Mouse (Mus musculus) myocyte (in vitro differentiated cells): ENCODE data around the gene Lrpprc. TPM values are rescaled to one million over a fixed set of nuclear protein-coding genes. Genes with fewer than 3 reads are reported as not detected.
A peak's percentile ranks its signal among the peaks of the same experiment; 100 is the strongest.

Experiments
- H3K27me3 ChIP-seq: one replicate; pipeline ENCODE4 v1.6.1; 2011; ENCODE audit not compliant: control insufficient read depth, insufficient read depth, insufficient read length
- H3K36me3 ChIP-seq: one replicate; pipeline ENCODE4 v1.6.1; 2011; ENCODE audit not compliant: control insufficient read depth, insufficient read depth
- H3K4me2 ChIP-seq: one replicate; pipeline ENCODE4 v1.6.1; 2011; ENCODE audit warnings: low read depth, control low read depth
- H3K4me3 ChIP-seq: one replicate; pipeline ENCODE4 v1.5.1; 2011; ENCODE audit warnings: mild to moderate bottlenecking, control low read depth, moderate library complexity
- H3K79me2 ChIP-seq: one replicate; pipeline ENCODE4 v1.6.1; 2011; ENCODE audit not compliant: control insufficient read depth, insufficient read depth
- H3ac ChIP-seq: one replicate; pipeline ENCODE4 v1.6.1; 2011; ENCODE audit not compliant: control insufficient read depth, insufficient read length
- CEBPB ChIP-seq: IDR thresholded peaks from 2 replicates; pipeline ENCODE4 v1.6.1; 2011; ENCODE audit warnings: mild to moderate bottlenecking, moderate library complexity; ENCODE audit not compliant: poor library complexity, insufficient read depth, severe bottlenecking
- E2F4 ChIP-seq: IDR thresholded peaks from one replicate; pipeline ENCODE4 v1.6.1; 2011; ENCODE audit warnings: mild to moderate bottlenecking, control low read depth, moderate library complexity; ENCODE audit not compliant: insufficient read depth
- MAX ChIP-seq: IDR thresholded peaks from one replicate; pipeline ENCODE4 v1.6.1; 2011; ENCODE audit warnings: low read depth, mild to moderate bottlenecking, control low read depth
- MYOD1 ChIP-seq, 3 experiments: IDR thresholded peaks; one replicate each; pipeline ENCODE4 v1.6.1; 2011; ENCODE audit warnings: control low read depth in 2 of 3, low read depth in 2 of 3, mild to moderate bottlenecking in 2 of 3, moderate library complexity in 1 of 3; ENCODE audit not compliant: insufficient read length in 2 of 3, control insufficient read depth in 1 of 3
- MYOG ChIP-seq, 3 experiments: IDR thresholded peaks; one replicate each; pipeline ENCODE4 v1.6.1; 2011; ENCODE audit warnings: control low read depth in 2 of 3, low read depth in 2 of 3, mild to moderate bottlenecking in 2 of 3; ENCODE audit not compliant: insufficient read length in 2 of 3, control insufficient read depth in 1 of 3, insufficient read depth in 1 of 3
- POLR2A ChIP-seq: IDR thresholded peaks from one replicate; pipeline ENCODE4 v1.6.1; 2011; ENCODE audit warnings: low read depth, mild to moderate bottlenecking, control low read depth, moderate library complexity; ENCODE audit not compliant: insufficient read length
- POLR2AphosphoS2 ChIP-seq: IDR thresholded peaks from one replicate; pipeline ENCODE4 v1.6.1; 2011; ENCODE audit warnings: low read depth, control low read depth; ENCODE audit not compliant: insufficient read length
- REST ChIP-seq: IDR thresholded peaks from one replicate; pipeline ENCODE4 v1.6.1; 2011; ENCODE audit warnings: mild to moderate bottlenecking, control low read depth, moderate library complexity; ENCODE audit not compliant: insufficient read depth, insufficient read length
- SRF ChIP-seq: IDR thresholded peaks from one replicate; pipeline ENCODE4 v1.6.1; 2011; ENCODE audit warnings: low read depth; ENCODE audit not compliant: control insufficient read depth, insufficient read length
- TCF12 ChIP-seq: IDR thresholded peaks from one replicate; pipeline ENCODE4 v1.6.1; 2011; ENCODE audit warnings: mild to moderate bottlenecking, control low read depth; ENCODE audit not compliant: poor library complexity, insufficient read depth, severe bottlenecking
- TCF3 ChIP-seq: IDR thresholded peaks from one replicate; pipeline ENCODE4 v1.6.1; 2011; ENCODE audit warnings: low read depth, control low read depth; ENCODE audit not compliant: insufficient read length
- USF1 ChIP-seq: IDR thresholded peaks from one replicate; pipeline ENCODE4 v1.6.1; 2011; ENCODE audit warnings: low read depth, mild to moderate bottlenecking, control low read depth, moderate library complexity
- polyA plus RNA-seq: library from polyadenylated mRNA; unstranded; fragments of >200 nt; fragmentation: generic; extraction: Trizol; gene quantifications from one replicate; pipeline ENCODE4 v1.2.1, GENCODE M21; 2012; ENCODE audit warnings: missing spikeins

Gene Lrpprc
- polyA plus RNA-seq = 23.3 TPM

DNA sequence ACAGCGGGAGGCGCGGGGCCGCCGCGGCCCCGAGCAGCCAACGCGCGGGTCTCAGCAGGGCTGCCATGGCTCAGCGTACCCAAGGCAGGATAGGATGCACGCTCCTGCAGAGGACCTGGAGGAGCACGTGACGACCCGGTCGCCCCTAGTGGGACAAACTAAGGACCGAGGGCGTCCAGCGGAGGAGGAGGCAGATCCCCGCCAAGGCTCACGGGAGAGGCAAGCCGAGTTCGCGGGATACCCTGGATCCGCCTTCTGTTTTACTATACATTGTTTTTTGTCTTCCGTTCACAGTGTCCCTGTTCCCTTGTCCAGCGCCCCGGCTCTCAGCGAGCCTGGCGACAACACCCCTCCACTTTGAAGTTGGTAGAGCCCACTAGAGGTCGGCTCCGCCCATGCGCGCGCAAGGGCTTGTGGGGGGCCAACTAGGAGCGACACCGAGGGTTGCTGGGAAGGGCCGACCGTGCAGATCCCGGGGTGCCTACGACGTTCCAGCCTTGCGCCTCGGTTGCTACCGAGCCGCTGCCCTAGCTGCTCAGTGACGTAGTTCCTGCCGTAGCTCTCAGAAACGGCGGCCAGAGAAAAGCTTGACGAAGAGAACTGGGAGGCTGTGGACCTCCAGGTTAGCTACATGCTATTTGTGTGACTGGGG is at the start of gene Lrpprc:
TSS of gene Lrpprc (minus strand) at position 343 of the 652 bp plus-strand sequence.
- Histone ChIP-seq H3ac (peak within 1 kb of the TSS; percentile 78), H3K36me3 (no peaks in the 10 kb centered on the region), H3K4me3 (peak within 1 kb of the TSS; percentile 86), H3K4me2 (peak within 1 kb of the TSS; percentile 98), H3K79me2 (peaks cover 48% of the 10 kb centered on the region), H3K27me3 (no peaks in the 10 kb centered on the region)
- TF ChIP-seq SRF (peak; percentile 13), POLR2A (peak; percentile 91), MYOD1 (IDR thresholded peaks at IDR 0.05; ENCODE audit: control insufficient read depth in 1 of 3, insufficient read length in 2 of 3, low read depth in 2 of 3) (peak in 1 of 3 experiments; percentile 26), POLR2AphosphoS2 (peak; percentile 82), TCF3 (no peak), E2F4 (peak; percentile 11), MAX (peak; percentile 56), TCF12 (peak; percentile 85), MYOG (IDR thresholded peaks at IDR 0.05; ENCODE audit: control insufficient read depth in 1 of 3, insufficient read depth in 1 of 3, insufficient read length in 2 of 3, low read depth in 2 of 3) (peak in 1 of 3 experiments; percentile 26), USF1 (peak; percentile 96), REST (no peak), CEBPB (no peak)

- H3ac ChIP-seq = no peak overlapping the region
- H3K36me3 ChIP-seq = no peaks in the 10 kb centered on the region
- no peak overlapping the region for H3K4me2 ChIP-seq
- H3K4me3 ChIP-seq = no peak overlapping the region
- no peaks in the 10 kb centered on the region for H3K79me2 ChIP-seq
- H3K27me3 ChIP-seq = peaks cover 24% of the 10 kb centered on the region
- TF ChIP-seq E2F4 = no peak
- TF ChIP-seq CEBPB = no peak
- TF ChIP-seq TCF3 = no peak
- no peak for TF ChIP-seq TCF12
- TF ChIP-seq POLR2A = no peak
- no peak for TF ChIP-seq POLR2AphosphoS2
- TF ChIP-seq SRF = no peak
Observed at GRCm38 (mm10) chr17:84837780-84838179, 47.2 kb upstream of the Lrpprc start.

DNA sequence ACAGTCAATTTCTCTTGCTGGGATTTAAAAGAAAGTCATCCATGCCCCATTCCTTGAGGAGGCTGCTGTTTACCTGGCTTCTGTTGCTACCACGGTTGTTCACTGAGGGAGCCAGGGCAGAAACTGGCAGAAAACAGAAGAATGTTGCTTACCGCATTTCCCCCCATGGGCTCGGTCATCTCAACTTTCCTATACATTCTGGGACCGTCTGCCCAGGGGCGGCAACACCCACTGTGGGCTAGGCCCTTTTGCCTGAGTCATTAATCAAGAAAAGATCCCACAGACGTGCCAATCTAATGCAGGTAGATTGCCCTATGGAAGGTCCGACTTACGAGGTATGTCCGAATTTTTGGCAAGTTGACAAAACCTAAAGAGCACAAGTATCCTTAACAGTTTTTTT is 44.7 kb upstream of the Lrpprc start:
- no peak overlapping the region for H3ac ChIP-seq

DNA sequence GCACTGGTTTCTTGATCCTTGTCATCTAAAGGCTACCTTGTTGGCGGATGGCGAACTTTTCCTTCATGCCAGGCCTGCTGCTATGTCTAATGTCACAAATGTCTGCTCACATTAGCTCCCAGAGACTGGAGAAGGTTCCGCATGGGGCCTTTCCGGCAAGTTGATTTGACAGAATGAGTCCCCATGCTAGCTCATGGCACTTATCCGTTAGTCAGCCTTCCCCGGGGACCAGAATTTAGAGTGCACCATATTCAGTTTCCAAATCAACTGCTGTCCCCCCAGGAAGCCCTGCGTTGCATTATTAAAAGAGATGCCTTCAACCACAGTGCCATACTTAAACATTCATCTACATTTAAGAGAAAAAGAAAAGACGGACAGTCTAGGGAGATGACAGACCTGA is 41.8 kb upstream of the Lrpprc start:
- Histone ChIP-seq H3K4me3 (no peak overlapping the region), H3K36me3 (no peaks in the 10 kb centered on the region), H3K27me3 (peaks cover 37% of the 10 kb centered on the region)

More for the DNA sequence above, 44.7 kb upstream of the Lrpprc start:
- H3K27me3 ChIP-seq = peaks cover 31% of the 10 kb centered on the region
- H3K4me2 ChIP-seq = no peak overlapping the region
- TF ChIP-seq MYOD1 (IDR thresholded peaks at IDR 0.05; ENCODE audit: control insufficient read depth in 1 of 3, insufficient read length in 2 of 3, low read depth in 2 of 3) (no peak), REST (no peak), CEBPB (no peak), E2F4 (no peak), POLR2A (no peak), POLR2AphosphoS2 (no peak), MYOG (IDR thresholded peaks at IDR 0.05; ENCODE audit: control insufficient read depth in 1 of 3, insufficient read depth in 1 of 3, insufficient read length in 2 of 3, low read depth in 2 of 3) (no peak), SRF (no peak), TCF12 (no peak), TCF3 (no peak)
- no peaks in the 10 kb centered on the region for H3K79me2 ChIP-seq
- no peaks in the 10 kb centered on the region for H3K36me3 ChIP-seq
- no peak overlapping the region for H3K4me3 ChIP-seq

GRCm38 (mm10) chr17:84828301-84828700 is 37.7 kb upstream of the Lrpprc start:
- Histone ChIP-seq H3K79me2 (no peaks in the 10 kb centered on the region), H3K36me3 (no peaks in the 10 kb centered on the region)
- TF ChIP-seq SRF (no peak), TCF3 (no peak), USF1 (no peak), CEBPB (no peak), MYOG (IDR thresholded peaks at IDR 0.05; ENCODE audit: control insufficient read depth in 1 of 3, insufficient read depth in 1 of 3, insufficient read length in 2 of 3, low read depth in 2 of 3) (no peak), E2F4 (no peak), POLR2AphosphoS2 (no peak), MAX (no peak), TCF12 (no peak), REST (no peak), POLR2A (no peak), MYOD1 (IDR thresholded peaks at IDR 0.05; ENCODE audit: control insufficient read depth in 1 of 3, insufficient read length in 2 of 3, low read depth in 2 of 3) (no peak)

More for the DNA sequence above, 41.8 kb upstream of the Lrpprc start:
- Histone ChIP-seq H3ac (no peak overlapping the region), H3K79me2 (no peaks in the 10 kb centered on the region), H3K4me2 (no peak overlapping the region)
- TF ChIP-seq SRF (no peak), USF1 (no peak), E2F4 (no peak), TCF12 (no peak), POLR2A (no peak), POLR2AphosphoS2 (no peak), TCF3 (no peak), REST (no peak), MYOG (IDR thresholded peaks at IDR 0.05; ENCODE audit: control insufficient read depth in 1 of 3, insufficient read depth in 1 of 3, insufficient read length in 2 of 3, low read depth in 2 of 3) (no peak), MAX (no peak), MYOD1 (IDR thresholded peaks at IDR 0.05; ENCODE audit: control insufficient read depth in 1 of 3, insufficient read length in 2 of 3, low read depth in 2 of 3) (no peak), CEBPB (no peak)

More at GRCm38 (mm10) chr17:84828301-84828700, 37.7 kb upstream of the Lrpprc start:
- Histone ChIP-seq H3ac (no peak overlapping the region), H3K27me3 (peaks cover 29% of the 10 kb centered on the region), H3K4me3 (no peak overlapping the region), H3K4me2 (no peak overlapping the region)
